Mouse (Mus musculus) adrenal gland, adult 18-20 months (tissue): ENCODE measurements around the gene Lrp10. TPM values are rescaled to one million over a fixed set of nuclear protein-coding genes. Genes with fewer than 3 reads are reported as not detected.

Experiments
- DNase-seq, 2 experiments: peaks; one replicate each; pipeline ENCODE4 v3.0.0; 2021 to 2022; ENCODE audit warnings: low spot score in 2 of 2
- total RNA-seq, 2 experiments: library from RNA; stranded (reverse); gene quantifications; 1 replicate in 1 of 2; 2 replicates in 1 of 2; pipeline ENCODE4 v1.2.3; 2021

The Lrp10 gene
- total RNA-seq, 2 experiments from 2014 or later = 95.4 to 119 TPM

- no peak for DNase-seq
Observed at GRCm38 (mm10) chr14:54432837-54433830, 30.8 kb upstream of the Lrp10 start.

DNA sequence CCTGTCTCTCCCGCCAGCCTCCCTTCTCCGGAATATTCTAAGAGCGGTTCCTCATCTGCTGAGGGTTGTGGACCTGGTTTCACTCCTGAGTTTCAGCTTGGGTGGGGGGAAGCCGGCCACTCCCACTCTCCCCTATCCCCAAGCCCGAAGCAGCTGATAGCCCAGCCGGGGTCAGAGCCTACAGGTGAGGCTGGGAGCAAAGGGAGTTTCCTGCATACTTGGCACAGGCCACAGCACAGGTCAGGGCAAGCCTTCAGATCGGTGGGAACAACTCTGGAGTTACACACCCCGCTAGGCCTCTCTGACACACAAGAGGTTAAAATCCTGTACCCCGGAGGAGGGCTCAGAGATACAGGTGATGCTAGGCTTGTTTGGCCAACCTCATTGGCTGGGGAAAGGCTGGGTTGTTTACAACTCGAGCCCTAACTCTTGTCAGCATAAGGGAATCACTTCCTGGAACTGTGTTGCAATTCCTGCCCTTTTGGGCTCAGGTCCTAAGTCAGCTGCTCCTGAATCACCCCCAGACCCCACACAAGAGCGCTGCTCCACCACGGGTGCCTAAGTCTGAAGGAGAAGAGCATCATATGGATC lies 29.9 kb upstream of the Lrp10 start:
- DNase-seq = no peak

GRCm38 (mm10) chr14:54435194-54435918 lies 28.6 kb upstream of the Lrp10 start:
- no peak for DNase-seq

- DNase-seq = no peak
Observed at GRCm38 (mm10) chr14:54439155-54439554, 24.8 kb upstream of the Lrp10 start.

DNA sequence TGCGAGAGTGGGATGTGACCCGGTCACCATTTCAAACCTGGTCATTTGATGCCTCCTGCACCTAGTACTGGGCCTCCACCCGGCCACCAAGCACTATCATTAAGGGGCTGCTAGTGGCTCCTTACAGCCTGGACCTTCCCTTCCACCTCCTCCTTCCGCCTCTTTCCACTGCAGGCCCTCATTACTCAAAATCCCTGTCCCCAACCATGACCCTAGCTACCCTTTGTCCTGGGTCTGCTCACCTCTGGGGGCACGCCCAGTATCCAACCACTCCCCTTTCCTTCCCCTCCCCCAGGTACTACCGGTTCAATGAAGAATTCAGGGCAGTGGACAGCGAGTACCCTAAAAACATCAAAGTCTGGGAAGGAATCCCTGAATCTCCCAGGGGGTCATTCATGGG lies 24.3 kb upstream of the Lrp10 start:
- no peak for DNase-seq

GRCm38 (mm10) chr14:54440538-54440937 lies 23.4 kb upstream of the Lrp10 start:
- DNase-seq = no peak

DNA sequence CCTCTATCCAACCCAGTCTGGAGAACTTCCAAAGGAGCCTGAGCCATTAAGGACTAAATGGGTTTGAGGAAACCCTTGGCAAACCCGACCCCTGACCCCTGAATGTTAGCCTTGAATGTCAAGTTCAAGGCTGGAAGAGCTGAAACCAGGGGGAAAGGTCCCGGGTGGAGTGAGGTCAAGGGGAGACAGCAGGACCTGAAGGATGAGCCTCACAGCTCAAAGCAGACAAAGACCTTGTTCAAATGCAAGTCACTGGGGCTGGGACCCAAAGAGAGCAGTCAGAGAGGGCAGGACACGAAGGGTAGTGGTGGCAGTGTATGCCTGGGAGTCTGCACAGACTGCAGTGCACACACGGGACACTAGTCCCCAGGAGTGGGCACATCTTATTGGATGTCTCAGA lies 22.6 kb upstream of the Lrp10 start:
- DNase-seq = no peak

GRCm38 (mm10) chr14:54442548-54442947 lies 21.4 kb upstream of the Lrp10 start:
- DNase-seq = no peak

- no peak for DNase-seq
Observed at GRCm38 (mm10) chr14:54443196-54443595, 20.7 kb upstream of the Lrp10 start.

DNA sequence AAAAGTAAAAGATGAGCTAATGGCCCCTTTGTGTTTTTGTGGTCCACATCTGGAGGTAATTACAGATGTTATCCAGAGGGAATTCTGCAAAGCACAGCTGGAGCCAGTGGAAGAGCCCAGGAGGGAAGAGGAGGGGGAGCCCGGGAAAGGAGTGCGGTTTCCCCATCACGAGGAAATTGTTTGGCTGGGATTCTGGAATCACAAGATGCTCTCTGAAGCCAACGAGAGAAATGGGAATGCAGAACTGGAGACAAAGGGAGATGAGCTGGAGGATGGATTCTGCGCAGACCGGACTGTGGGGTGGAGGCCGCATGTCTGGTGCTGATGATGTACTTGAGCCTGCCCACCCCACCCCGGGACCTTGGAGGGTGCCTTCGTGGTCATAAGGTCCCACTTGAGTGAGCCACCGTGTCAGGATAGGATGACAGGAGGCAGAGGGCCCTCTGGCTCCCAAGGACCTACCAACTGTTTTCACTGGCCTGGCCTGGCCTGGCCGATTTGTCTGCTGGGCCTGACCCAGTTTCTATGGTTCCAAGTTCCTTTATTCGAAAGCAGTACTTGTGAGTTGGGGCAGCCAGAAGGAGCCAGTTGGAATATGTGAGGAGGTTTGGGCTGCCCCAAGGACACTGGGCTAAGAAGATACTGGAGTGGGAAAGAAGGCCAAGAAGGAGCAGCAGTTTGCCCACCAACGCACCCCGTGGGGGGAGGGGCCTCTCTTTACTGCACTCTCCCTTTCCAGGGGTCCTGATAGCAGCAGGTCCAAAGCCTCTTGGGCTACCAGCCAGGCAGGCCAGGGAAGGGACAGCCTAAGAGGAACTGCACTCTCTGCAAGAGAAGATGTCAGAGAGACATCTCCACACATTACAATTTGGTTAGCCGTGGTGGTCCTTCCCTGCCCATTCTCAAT lies 20.0 kb upstream of the Lrp10 start:
- no peak for DNase-seq

GRCm38 (mm10) chr14:54445476-54445875 lies 18.5 kb upstream of the Lrp10 start:
- DNase-seq = no peak

- no peak for DNase-seq
Observed at GRCm38 (mm10) chr14:54453566-54453965, 10.4 kb upstream of the Lrp10 start.

DNA sequence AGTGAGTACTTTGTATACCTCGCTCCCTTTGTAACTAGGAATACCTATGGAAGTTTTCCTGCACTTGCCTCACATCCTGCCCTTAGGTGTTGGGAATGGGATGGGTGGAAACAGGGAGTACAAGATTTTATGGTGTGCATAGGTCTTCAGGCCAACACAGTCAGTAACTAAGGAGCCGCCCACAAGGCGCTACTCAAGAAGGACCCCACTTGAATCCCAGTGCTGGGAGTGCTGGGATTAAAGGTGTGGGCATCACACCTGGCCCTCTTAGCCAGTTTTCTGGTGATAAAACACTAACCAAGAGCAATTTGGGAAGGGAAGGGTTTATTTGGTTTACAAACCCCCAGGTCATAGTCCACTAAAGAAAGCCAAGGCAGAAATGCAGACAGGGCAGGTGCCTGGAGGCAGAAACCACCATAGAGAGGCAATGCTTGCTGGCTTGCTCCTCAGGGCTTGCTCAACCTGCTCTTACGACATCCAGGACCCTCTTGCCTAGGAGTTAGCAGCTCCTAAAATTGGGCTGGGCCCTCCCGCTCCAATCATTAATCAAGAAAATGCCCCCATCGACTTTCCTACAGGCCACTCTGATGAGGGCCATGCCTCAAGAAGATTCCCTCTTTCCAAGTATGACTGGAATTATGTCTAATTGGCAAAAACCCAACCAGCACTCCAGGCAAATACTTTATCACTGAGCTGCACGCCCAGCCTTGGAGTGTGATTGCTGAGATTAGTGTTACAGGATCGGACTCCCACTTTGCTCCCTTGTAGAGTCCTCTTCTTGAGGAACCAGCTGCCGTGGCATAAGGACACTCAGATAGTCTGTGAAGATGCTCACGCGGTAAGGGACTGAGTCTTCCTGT lies 9.0 kb upstream of the Lrp10 start:
- DNase-seq = no peak

GRCm38 (mm10) chr14:54457907-54458569 lies 5.9 kb upstream of the Lrp10 start:
- no peak for DNase-seq

GRCm38 (mm10) chr14:54462146-54462545 lies 1.8 kb upstream of the Lrp10 start:
- no peak for DNase-seq

DNA sequence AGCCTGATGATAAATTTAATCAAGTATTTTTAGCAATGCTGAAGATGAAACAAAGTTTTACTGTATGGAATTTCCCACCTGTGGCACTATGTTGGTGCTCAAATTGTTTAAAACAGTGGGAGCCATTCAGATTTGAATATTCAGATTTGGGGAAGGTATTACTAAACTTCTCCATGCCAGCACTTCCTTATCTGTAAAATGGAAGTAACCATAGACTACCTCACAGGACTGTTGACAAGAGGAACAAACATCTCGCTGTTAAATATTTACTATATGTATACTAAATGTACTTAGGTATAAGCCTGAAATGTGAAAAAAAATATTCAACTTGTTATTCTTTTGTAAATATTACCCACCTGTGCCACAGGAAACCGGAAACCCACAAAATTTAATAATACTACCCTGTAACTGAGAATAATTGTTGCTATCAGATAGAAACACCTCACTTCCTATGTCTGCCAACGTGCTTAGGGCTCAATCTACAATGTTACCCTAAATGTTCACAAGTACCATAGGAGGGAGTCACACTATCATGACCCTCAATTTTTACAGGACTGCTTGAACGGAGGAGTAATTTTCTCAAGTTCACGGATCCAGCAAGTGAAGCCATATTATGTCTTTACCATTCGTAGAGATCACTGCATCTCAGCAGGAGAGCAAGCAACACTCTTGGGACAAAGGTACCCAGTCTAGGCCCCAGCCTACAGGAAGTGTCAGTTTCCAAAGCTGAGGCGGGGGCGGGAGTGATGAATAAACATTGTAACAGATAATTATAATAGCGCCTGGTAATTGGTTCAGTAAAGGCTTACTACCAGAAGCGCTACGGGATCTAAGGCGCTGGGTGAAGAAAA lies 604 bp upstream of the Lrp10 start:
- DNase-seq = no peak

GRCm38 (mm10) chr14:54464293-54465005 lies 512 bp downstream of the Lrp10 start:
- DNase-seq = peak; percentile 43 to 60

GRCm38 (mm10) chr14:54471467-54471866 lies 7.5 kb downstream of the Lrp10 start:
- no peak for DNase-seq
